In the genomic region with DNA sequence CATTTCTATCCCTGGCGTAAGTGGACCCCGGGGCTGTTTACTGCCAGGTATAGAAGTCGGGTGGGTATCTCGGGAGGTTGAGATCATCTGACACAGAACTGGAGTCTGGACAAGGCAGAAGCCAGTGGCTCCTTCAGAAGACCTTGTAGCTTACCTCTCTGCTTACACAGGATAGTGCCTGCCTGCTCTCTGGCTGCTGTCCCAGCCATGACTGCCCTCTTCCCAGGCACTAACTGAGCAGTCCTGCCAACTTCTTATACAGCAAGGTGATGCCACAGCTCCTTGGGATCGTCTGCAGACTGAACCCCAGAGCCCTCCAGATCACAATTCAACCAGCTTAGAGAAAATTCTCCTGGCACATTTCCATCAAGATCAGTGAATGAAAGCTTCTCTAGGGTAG, we compare ENCODE assay signal across 18 mouse cellular contexts. TPM values are rescaled to one million over a fixed set of nuclear protein-coding genes. Genes with fewer than 3 reads are reported as not detected.
DNase-seq lines count a peak whose midpoint lies in the region; ATAC-seq lines count a peak whose summit lies in the region.
"Had no signal": no experiment of that assay in that cellular context is flagged by ENCODE, and none has a peak within 500 bp of the region (broad histone marks: within the 10 kb centered on the region; RNA-seq: fewer than 3 reads in every experiment).

No protein-coding gene starts in this region.

- DNase-seq in cerebellum, postnatal 4 days (ENCODE audit: low spot score in 2 of 2), result no peak
- DNase-seq in MN1 (ENCODE audit: low spot score), result peak; percentile 16
- DNase-seq in cerebellum, adult 9-11 months, result peak; percentile 83
- no peak for DNase-seq in right cerebral cortex, postnatal 10 days (ENCODE audit: low spot score in 2 of 2)
- no peak for DNase-seq in thymus, postnatal 4 days
- DNase-seq: kidney, postnatal 4 days; lung, adult 2 months; lung, postnatal 4 days; right cerebral cortex, postnatal 25 days had no signal

- 68% methylated on average over 5 of the region's 5 CpGs for WGBS in heart, embryonic 13.5 days
- 79% methylated on average over 5 of the region's 5 CpGs for WGBS in heart, embryonic 11.5 days (ENCODE audit: insufficient replicate concordance)

- H3K27ac ChIP-seq in heart, embryonic 13.5 days (replicated peaks), result peak overlapping the region; percentile 33
- H3K27ac ChIP-seq in heart, embryonic 11.5 days (ENCODE audit: low read depth, low read length), result no peak overlapping the region
- H3K27ac ChIP-seq: embryonic facial prominence, embryonic 12.5 days; neural tube, embryonic 12.5 days; stomach, postnatal 0 days had no signal

- no peaks in the 10 kb centered on the region for H3K27me3 ChIP-seq in heart, embryonic 13.5 days (replicated peaks)
- no peaks in the 10 kb centered on the region for H3K27me3 ChIP-seq in heart, embryonic 11.5 days (ENCODE audit: control insufficient read depth, insufficient read depth, low read length)
- H3K27me3 ChIP-seq: embryonic facial prominence, embryonic 12.5 days; neural tube, embryonic 12.5 days had no signal

- H3K36me3 ChIP-seq in heart, embryonic 13.5 days, result no peaks in the 10 kb centered on the region
- no peaks in the 10 kb centered on the region for H3K36me3 ChIP-seq in heart, embryonic 11.5 days (ENCODE audit: control insufficient read depth, insufficient read depth, low read length)
- H3K36me3 ChIP-seq: embryonic facial prominence, embryonic 12.5 days; G1E; neural tube, embryonic 12.5 days had no signal

- H3K9ac ChIP-seq in heart, embryonic 13.5 days, result 0 out of 2 replicates have a peak overlapping the region, but pooled peaks have one; percentile 38
- H3K9ac ChIP-seq in heart, embryonic 11.5 days (ENCODE audit: low read depth, low read length), result no peak overlapping the region
- H3K9ac ChIP-seq: embryonic facial prominence, embryonic 12.5 days; neural tube, embryonic 12.5 days had no signal

- peaks cover 73% of the 10 kb centered on the region for H3K4me1 ChIP-seq in heart, embryonic 13.5 days
- H3K4me1 ChIP-seq in heart, embryonic 11.5 days (ENCODE audit: control insufficient read depth, insufficient read depth, low read length), result peaks cover 41% of the 10 kb centered on the region
- H3K4me1 ChIP-seq: neural tube, embryonic 12.5 days had no signal

- peak; percentile 66 for ATAC-seq in cerebellum, adult (ENCODE audit: insufficient number of reproducible peaks, low FRiP score, low TSS enrichment)
- ATAC-seq in heart, embryonic 13.5 days (ENCODE audit: extremely low read depth, insufficient number of reproducible peaks, low FRiP score, low TSS enrichment), result no peak
- ATAC-seq in heart, embryonic 11.5 days (replicated peaks; ENCODE audit: insufficient number of reproducible peaks, low FRiP score, low TSS enrichment), result no peak
- ATAC-seq: forebrain, embryonic 16.5 days had no signal

- H3K4me2 ChIP-seq in heart, embryonic 13.5 days, result no peak overlapping the region
- H3K4me2 ChIP-seq in heart, embryonic 11.5 days, result no peak overlapping the region
- H3K4me2 ChIP-seq: embryonic facial prominence, embryonic 12.5 days; midbrain, embryonic 11.5 days; neural tube, embryonic 12.5 days had no signal

- H3K9me3 ChIP-seq in heart, embryonic 13.5 days, result no peaks in the 10 kb centered on the region
- H3K9me3 ChIP-seq in heart, embryonic 11.5 days (replicated peaks; ENCODE audit: control insufficient read depth, low read length), result no peaks in the 10 kb centered on the region
- H3K9me3 ChIP-seq: embryonic facial prominence, embryonic 12.5 days; neural tube, embryonic 12.5 days had no signal

- no peak overlapping the region for H3K4me3 ChIP-seq in heart, embryonic 13.5 days
- no peak overlapping the region for H3K4me3 ChIP-seq in heart, embryonic 11.5 days (ENCODE audit: low read depth, low read length)
- H3K4me3 ChIP-seq: embryonic facial prominence, embryonic 12.5 days; neural tube, embryonic 12.5 days had no signal

RNA-seq across cellular contexts. Expression of a gene that starts 26.4 kb away (rescaled TPM):
- 19.5 and 22.5 TPM in 2 replicates for polyA plus RNA-seq in heart, embryonic 13.5 days (2015; fragmentation: Nextera tagmentation; extraction: Ambion mirVana)
- 22.6 and 22.7 TPM in 2 replicates for polyA plus RNA-seq in heart, embryonic 11.5 days (2014; fragmentation: Nextera tagmentation; extraction: Ambion mirVana)
- polyA plus RNA-seq: G1E had no signal

Comparison
In these comparisons a context has a peak if more than half of its experiments do, and no peak if none do; other contexts are left out.
1. DNase-seq: peak in MN1 (single experiment) and cerebellum, adult 9-11 months (single experiment); none in cerebellum, postnatal 4 days (0 of 2), right cerebral cortex, postnatal 10 days (0 of 2) and thymus, postnatal 4 days (single experiment).